Mouse (Mus musculus) frontal cortex, postnatal 25 days (tissue): ENCODE data around the gene Kremen2.
A peak's percentile ranks its signal among the peaks of the same experiment; 100 is the strongest.

Experiments used
- DNase-seq, 2 experiments: peaks; one replicate each; pipeline ENCODE4 v3.0.0; 2022; ENCODE audit warnings: low spot score in 2 of 2

The Kremen2 gene

DNA sequence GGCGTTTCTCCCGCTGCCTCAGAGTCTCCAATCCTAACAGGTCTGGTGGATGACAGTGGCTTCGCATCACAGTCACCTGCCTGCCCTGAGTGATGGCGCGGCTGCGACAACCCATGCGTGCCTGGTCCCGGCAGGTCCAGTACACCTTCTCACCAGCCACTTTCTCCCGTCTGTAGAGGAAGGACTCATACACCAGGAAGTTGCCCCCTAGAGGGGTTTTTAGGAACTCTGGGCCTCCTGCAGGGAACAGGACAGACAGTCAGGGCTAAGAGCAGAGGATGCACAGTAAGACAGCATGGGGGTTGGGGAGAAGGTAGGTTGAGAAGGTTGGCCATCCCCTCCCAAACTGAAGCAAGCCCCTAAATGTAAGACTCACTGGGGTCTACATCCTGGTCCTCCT is 14.6 kb upstream of the Kremen2 start:
- no peak for DNase-seq

- no peak for DNase-seq
Measured at GRCm38 (mm10) chr17:23758801-23759200, 13.2 kb upstream of the Kremen2 start.

DNA sequence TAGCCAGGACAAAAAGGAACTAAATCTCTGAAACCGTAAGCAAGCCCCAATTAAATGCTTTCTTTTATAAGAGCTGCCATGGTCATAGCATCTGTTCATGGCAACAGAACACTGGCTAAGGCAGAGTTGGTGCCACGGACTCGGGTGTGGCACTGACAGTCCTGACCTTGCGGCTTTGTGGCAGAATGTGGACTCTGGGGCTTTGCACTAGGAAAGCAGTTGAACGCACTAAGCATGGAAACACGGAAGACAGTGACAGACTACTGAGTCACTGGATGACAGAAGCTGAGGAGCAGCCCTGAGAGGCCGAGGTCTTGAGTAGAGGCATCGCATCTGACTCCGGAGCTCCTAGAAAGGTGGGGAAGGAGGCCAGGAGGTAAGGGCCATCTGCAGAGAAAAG is 11.9 kb upstream of the Kremen2 start:
- DNase-seq = no peak

DNA sequence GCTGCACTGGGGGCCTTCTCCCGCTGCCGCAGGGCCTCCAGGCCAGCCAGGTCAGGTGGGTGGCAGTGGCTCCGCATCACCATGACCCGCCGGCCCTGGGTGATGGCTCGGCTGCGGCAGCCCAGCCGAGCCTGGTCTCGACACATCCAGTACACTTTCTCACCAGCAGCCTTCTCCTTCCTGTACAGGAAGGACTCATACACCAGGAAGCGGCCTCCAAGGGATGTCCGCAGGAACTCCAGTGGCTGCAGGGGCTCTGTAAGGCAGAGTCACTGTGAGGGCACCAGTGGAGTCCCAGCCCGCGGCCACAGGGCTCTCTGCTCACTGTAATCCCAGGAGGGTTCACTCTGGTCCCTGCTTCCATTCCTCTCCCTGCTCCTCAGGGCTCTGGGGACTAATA is 10.1 kb upstream of the Kremen2 start:
- DNase-seq = no peak

DNA sequence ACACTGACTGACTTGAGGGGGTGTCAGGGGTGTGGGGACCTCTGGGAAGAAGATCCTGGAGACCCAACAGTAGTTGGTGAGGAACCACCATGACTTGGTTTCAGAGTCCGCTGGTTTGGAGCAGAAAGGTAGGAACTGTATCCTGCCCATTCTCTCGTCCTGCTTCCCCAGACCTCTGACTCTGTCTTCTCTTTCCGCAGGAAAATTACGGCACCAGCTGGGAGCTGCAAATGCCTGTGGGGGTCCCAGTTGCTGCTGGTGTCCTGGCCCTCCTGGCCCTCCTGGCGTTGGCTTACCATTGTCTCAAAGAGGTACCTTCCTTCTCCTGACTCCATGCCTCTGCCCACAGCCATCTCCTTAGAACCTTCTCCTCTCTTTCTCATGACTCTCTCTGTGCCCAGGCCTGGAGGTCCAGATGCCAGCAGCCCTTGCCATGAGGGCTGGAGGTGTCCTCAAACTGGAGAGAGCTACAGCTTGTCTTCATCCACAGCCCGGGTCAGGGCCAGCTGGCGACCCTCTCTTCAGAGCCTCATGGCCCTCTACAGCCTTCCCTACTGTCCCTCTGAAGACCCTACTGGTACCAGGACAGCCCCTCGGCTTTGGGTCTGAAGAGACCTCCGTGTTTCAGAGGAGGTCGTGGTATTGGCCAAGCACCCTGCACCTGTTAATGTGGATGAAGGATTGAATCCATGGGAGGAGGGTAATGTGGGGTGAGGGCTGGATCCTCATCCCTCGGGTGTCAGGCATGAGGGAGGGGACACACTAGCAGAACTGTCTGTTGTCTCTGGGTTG is 4.0 kb upstream of the Kremen2 start:
- DNase-seq = no peak

GRCm38 (mm10) chr17:23748631-23749391 is 3.2 kb upstream of the Kremen2 start:
- peak in 1 of 2 experiments; percentile 57 for DNase-seq

GRCm38 (mm10) chr17:23748026-23748425 is 2.4 kb upstream of the Kremen2 start:
- DNase-seq = no peak

GRCm38 (mm10) chr17:23747471-23747870 is 1.8 kb upstream of the Kremen2 start:
- no peak for DNase-seq

GRCm38 (mm10) chr17:23746767-23747166 is 1.1 kb upstream of the Kremen2 start:
- no peak for DNase-seq

GRCm38 (mm10) chr17:23746311-23746710 is 678 bp upstream of the Kremen2 start:
- DNase-seq = no peak

DNA sequence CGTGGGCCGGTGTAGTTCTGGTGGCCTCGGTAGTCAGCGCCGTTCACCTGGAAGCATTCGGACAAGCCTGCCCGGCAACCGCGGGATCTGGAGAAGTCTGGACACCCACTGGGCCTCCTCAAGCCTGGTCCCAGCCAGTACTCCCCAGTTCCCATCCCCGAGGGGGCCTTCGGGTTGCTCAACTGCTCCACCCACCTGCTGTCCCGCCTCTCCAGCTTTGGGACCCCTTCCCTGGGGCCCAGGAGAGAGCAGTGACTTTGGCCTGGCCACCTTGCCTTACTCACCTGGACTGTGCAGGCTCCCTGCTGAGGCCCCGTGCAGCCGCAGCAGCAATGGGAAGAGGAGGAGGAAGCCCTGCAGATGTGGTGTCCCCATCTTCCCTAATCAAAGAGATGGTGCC is 982 bp downstream of the Kremen2 start:
- DNase-seq = no peak

GRCm38 (mm10) chr17:23744076-23744475 is 1.6 kb downstream of the Kremen2 start:
- DNase-seq = no peak

- no peak for DNase-seq
Measured at GRCm38 (mm10) chr17:23742941-23743340, 2.7 kb downstream of the Kremen2 start.

- DNase-seq = no peak
Measured at GRCm38 (mm10) chr17:23742210-23742793, 3.3 kb downstream of the Kremen2 start.

DNA sequence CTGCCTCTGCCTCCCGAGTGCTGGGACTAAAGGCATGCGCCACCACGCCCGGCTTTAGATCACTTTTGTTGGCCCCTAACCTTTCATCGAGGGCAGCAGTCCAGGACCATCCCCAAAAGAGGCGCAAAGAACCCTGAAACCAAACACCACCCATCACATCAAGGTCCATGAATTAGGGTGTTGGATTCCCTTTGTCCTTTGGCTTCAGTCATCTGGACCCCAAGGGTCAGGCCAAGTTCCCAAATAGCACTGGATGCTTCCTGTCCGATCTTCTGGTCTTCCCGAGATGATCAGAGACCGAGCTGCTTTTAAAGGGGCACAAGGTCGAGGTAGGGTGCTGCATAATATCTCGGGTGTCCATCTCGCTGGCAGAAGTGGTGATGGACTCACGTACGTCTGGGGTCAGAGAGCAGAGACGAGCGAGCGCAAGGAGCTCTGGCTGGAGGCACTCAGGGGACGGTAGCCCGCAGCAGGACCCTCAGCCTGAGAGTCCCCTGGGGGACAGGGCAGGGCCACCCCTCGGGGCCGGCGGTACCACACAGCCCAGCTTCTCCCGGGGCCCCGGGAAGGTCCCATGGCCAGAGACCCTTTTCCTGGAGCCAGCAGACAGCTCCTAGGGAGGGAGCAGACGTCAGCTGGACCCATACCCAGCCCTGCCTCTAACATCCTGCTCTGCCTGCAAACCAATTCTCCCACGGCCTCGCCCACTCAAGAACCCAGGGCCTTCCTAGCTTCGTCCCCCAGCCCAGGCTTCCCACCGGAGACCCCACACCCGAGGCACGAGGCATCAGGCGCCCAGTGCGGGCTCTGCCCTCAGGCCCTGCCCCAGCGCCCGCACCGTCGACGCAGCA is 4.0 kb downstream of the Kremen2 start:
- DNase-seq = no peak

- DNase-seq = no peak
Measured at GRCm38 (mm10) chr17:23740598-23741021, 5.0 kb downstream of the Kremen2 start, which contains the start of gene Paqr4. Gene Paqr4 (minus strand): TSS chr17:23740867.

DNA sequence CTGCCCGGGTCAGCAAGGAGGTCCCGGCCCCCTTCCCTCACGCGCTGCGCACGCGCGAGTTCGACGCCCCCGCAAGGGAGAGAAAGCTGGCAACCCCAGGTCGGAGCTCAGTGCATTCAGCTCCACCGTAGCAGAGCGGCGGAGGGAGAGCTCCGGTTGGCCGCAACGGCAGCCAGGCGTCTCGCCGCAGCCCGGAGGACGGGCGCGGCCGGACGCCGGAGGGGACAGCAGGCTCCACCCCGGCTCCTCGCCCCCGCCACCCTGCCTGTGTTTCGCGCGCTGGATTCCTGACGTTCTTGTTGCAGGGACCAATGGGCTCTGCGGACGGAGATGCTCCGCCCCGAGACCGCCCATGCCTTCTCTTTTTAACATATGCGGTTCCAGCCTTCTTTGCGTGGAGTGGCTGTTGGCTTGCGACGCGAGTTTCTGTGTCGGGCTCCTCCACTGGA is 5.5 kb downstream of the Kremen2 start:
- DNase-seq = peak; percentile 85 to 90

DNA sequence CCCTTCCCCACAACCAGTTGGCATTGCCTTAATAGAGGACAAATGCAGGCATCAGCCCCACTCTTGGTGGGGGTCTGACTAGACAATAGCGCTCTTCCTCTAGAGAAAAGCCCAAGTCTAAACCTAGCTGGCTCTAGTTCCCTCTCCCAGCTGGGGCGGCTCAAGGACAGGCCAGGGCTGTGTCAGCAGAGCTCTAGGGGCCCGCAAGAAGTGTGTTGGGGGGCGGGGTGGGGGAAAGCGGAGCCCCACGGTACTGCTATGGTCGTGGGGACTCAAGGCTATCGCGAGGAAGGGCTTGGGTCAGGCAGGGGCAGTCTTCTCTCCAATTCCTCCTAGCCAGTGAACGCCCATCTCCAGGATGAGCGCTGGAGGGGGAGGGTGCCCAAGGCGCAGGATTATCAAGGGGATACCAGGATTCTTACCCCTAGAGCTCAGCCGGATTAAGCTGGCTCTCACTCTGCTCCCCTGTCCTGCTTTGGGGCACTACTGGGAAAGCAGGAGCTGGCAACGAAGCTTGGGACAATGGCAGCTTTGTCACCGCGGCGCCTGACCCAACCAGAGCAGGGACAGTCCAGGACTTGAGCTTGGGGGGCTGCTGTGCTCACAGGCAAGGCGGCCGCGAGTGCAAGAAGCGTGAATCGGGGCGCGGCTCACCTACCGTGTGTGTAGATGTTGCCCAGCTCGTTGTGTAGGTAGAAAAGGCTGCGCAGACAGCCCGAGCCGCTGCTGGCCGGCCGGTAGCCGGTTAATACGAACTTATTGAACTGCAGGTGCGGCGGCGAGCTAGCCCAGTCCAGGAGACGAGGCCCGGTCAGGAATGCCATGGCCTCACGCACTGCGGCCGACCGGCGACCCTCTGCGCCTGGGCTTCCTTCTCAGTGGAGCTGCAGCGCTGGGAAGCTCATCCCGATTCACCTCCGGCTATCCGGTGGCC is 6.2 kb downstream of the Kremen2 start:
- DNase-seq = no peak

GRCm38 (mm10) chr17:23738836-23739201 is 6.8 kb downstream of the Kremen2 start:
- no peak for DNase-seq
